Mouse (Mus musculus): ENCODE results near the gene Tbata. TPM values are rescaled to one million over a fixed set of nuclear protein-coding genes. Genes with fewer than 3 reads are reported as not detected.

Gene Tbata
- polyA plus RNA-seq, 1 experiment from 2014 or later: 0.67 TPM

DNA sequence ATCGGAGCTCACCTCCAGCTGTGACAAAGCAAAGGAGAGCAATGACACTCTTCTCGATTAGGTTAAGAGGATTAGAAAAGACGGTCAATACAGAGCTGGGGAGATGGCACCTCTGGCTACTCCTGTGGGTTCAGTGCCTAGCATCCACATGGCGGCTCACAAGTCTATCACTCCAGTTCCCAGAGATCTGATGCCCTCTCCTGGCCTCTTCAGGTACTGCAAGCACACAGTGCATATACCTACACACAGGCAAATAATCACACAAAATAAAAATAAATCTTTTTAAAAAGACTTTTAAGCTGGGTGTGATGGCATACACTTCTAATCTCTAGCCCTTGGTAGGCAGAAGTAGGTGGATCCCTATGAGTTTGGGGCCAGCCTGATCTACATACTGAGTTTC is 47.6 kb downstream of the Tbata start:
- Histone ChIP-seq H3K27ac (no peak overlapping the region), H3K9me3 (peaks cover 5% of the 10 kb centered on the region; the same call in 1 of the 2 replicates), H3K36me3 (no peaks in the 10 kb centered on the region), H3K4me1 (no peaks in the 10 kb centered on the region), H3K4me3 (no peak overlapping the region), H3K9ac (no peak overlapping the region), H3K4me2 (replicated peaks) (no peak overlapping the region), H3K27me3 (replicated peaks) (no peaks in the 10 kb centered on the region)
- WGBS: 94% methylated on average over 4 of the region's 4 CpGs
- no peak for ATAC-seq (ENCODE audit: low FRiP score, low read depth)

DNA sequence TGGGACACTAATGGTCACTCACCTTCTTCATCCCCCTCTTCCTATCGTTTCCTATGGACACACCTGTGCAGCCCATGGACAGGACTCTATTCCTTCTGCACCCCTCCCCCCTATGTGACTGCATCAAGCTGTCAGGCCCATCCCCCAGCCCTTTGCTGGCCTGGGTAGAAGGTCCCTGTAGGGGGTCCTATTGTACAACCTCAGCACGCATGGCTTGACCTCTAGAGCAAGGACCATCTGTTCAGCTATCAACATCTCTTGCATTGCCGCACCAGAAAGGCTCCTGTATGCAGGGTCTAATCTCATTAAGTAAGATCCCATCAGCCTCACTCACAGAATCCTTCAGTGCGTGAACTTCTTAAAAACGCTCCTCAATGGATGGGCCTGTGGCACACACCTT is 53.9 kb downstream of the Tbata start:
- no peak for ATAC-seq (ENCODE audit: low FRiP score, low read depth)
- no peaks in the 10 kb centered on the region for H3K36me3 ChIP-seq
- 69% methylated on average over 5 of the region's 5 CpGs for WGBS
- H3K4me1 ChIP-seq: no peaks in the 10 kb centered on the region
- no peak overlapping the region for H3K27ac ChIP-seq
- no peaks in the 10 kb centered on the region for H3K9me3 ChIP-seq
- H3K4me2 ChIP-seq (replicated peaks): no peak overlapping the region
- H3K4me3 ChIP-seq: no peak overlapping the region
- H3K27me3 ChIP-seq (replicated peaks): no peaks in the 10 kb centered on the region
- H3K9ac ChIP-seq: no peak overlapping the region

DNA sequence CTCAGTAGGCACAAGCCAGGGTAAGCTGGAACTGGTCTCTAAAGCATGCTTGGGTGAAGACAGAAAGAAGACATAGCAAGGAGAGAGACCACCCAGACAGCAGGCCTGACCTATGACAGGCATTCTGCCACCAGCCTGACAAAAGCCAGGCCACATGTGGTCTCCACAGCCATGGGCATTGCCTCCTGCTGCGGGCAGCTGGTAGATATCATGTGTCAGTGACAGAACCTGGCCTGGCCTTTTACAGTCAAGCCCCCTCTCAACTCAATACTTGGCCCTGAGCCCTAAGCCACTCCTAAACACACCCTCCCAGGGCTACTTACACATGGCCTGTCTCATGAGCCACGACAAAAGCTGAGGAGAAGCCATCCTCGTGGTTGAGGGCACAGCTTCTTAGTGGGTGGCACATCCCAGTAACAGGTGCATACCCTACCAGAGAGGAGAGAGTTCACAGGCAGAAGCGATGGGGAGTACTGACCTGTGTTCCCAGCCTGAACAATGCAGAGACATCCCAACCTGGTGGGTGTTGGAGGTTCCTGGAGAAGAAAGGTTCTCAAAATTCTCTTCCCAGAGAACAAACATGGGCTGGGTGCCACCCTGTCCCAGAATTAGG is 55.1 kb downstream of the Tbata start:
- Histone ChIP-seq H3K27me3 (replicated peaks) (no peaks in the 10 kb centered on the region), H3K27ac (no peak overlapping the region), H3K4me3 (no peak overlapping the region), H3K4me2 (replicated peaks) (no peak overlapping the region), H3K9ac (no peak overlapping the region), H3K4me1 (no peaks in the 10 kb centered on the region), H3K9me3 (no peaks in the 10 kb centered on the region), H3K36me3 (no peaks in the 10 kb centered on the region)
- 63% methylated on average over 4 of the region's 4 CpGs for WGBS
- no peak for ATAC-seq (ENCODE audit: low FRiP score, low read depth)

DNA sequence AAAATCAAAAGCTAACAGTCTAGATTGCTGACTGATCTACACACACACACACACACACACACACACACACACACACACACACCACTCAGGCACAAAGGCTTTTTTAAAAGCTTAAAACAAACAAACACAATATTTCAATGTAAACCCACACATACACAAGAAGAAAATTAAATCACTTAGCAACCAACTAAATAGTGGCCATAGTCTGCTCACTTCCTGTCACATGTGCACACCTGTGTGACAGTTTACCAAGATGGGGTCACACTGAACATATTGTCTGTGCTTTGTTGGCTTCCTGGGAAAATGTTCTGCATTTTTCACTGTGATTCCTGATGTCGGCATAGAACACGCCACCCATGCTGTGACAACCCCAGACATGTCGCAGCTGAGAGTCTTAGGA is 60.0 kb downstream of the Tbata start:
- Histone ChIP-seq H3K4me2 (replicated peaks) (no peak overlapping the region), H3K4me1 (no peaks in the 10 kb centered on the region), H3K27me3 (replicated peaks) (no peaks in the 10 kb centered on the region), H3K9me3 (no peaks in the 10 kb centered on the region), H3K36me3 (no peaks in the 10 kb centered on the region), H3K9ac (no peak overlapping the region), H3K27ac (no peak overlapping the region), H3K4me3 (no peak overlapping the region)
- WGBS: 83% methylated on average over 3 of the region's 3 CpGs
- no peak for ATAC-seq (ENCODE audit: low FRiP score, low read depth)

DNA sequence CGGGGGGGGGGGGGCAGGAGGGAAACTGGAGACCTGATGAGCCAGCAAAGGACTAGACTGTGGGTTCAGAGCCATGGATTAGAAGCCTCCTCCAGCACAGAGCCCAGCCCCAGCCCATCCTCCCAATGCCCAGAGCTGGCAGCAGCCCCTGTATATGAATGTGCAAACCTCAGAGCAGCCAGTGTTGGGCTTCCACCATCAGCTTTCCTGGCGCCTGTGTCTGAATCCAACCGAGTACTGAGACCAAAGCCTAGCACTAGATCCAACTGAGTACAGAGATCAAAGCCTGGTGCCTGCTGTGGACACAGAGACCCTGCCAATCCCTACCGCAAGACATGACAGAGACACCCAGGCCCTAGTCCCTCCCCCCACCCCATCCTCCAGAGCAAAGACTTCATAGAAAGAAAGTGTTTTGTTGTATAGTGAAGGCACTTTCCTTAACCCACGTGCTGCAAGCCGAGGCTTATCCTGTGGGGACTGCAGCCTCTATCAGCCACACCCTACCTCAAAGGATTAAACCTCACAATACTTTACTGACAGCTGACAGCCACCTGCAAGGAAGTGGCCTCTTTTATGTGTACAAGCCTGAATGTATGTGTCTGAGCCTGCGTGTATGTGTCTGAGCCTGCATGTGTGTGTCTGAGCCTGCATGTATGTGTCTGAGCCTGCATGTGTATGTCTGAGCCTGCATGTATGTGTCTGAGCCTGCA is 61.3 kb downstream of the Tbata start:
- 47% methylated on average over 7 of the region's 7 CpGs for WGBS

DNA sequence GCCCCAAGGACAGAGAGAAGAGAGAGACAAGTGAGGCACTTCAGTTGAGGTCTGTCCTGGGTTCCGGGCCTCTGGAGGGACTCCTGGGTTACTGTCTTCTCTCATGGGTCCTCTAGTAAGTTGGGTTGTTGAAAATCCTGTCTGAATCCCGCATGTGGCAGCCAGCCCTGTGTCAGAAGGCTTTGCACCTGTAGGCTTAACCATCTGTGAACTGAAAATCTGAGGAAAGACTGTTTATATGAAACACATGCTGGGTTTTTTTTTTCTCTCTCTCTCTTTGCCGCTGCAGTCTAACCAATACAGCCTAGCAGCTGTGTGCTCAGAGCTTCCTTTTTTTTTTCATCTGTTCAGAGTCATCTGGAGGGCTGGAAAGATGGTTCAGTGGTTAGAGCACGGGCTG is 62.6 kb downstream of the Tbata start:
- H3K4me2 ChIP-seq (replicated peaks): no peak overlapping the region

More for the DNA sequence above, 61.3 kb downstream of the Tbata start:
- no peak for ATAC-seq (ENCODE audit: low FRiP score, low read depth)
- H3K9me3 ChIP-seq: no peaks in the 10 kb centered on the region
- H3K4me1 ChIP-seq: no peaks in the 10 kb centered on the region
- H3K4me2 ChIP-seq (replicated peaks): no peak overlapping the region
- no peak overlapping the region for H3K9ac ChIP-seq
- no peaks in the 10 kb centered on the region for H3K36me3 ChIP-seq
- no peak overlapping the region for H3K4me3 ChIP-seq
- H3K27me3 ChIP-seq (replicated peaks): no peaks in the 10 kb centered on the region
- H3K27ac ChIP-seq: no peak overlapping the region

DNA sequence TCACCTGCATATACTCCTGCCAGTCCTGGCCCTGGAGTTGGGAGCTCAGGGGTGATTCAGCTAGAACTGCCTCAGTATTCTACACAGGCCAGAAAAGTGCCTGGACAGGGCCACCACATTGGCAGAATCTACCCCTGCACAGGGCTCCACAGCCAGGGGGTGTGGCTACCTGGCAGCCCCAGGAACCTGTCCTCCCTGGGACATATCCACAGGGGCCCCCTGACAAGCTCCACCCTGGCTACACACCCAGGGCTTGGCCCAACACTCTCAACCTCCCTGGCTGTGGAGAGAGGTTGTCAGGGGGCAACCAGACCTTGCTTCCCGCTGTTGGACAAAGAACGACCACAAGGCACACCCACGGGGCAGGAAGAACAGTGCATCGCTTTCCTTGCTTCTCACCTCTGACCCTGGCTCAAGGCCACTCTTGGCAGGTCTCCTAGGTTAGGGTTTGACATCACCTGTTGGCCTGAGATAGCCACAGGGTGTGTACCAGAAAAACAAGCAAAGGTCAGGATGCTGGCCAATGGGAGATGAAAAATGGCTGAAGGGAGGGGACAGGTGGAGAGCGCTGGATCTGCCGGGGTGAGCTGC is 64.0 kb downstream of the Tbata start:
- ATAC-seq (ENCODE audit: low FRiP score, low read depth): no peak
- WGBS: 90% methylated on average over 6 of the region's 6 CpGs
- 0 out of 2 replicates have a peak, but pooled peaks cover 5% of the 10 kb centered on the region for H3K9me3 ChIP-seq
- no peaks in the 10 kb centered on the region for H3K36me3 ChIP-seq
- no peak overlapping the region for H3K4me3 ChIP-seq
- H3K4me2 ChIP-seq (replicated peaks): no peak overlapping the region
- no peaks in the 10 kb centered on the region for H3K4me1 ChIP-seq
- no peak overlapping the region for H3K9ac ChIP-seq
- no peaks in the 10 kb centered on the region for H3K27me3 ChIP-seq (replicated peaks)
- no peak overlapping the region for H3K27ac ChIP-seq

More for the DNA sequence above, 62.6 kb downstream of the Tbata start:
- H3K4me1 ChIP-seq: no peaks in the 10 kb centered on the region
- H3K27ac ChIP-seq: no peak overlapping the region
- no peak for ATAC-seq (ENCODE audit: low FRiP score, low read depth)
- no peaks in the 10 kb centered on the region for H3K27me3 ChIP-seq (replicated peaks)
- H3K36me3 ChIP-seq: no peaks in the 10 kb centered on the region
- no peak overlapping the region for H3K9ac ChIP-seq
- 85% methylated on average over 4 of the region's 4 CpGs for WGBS
- H3K4me3 ChIP-seq: no peak overlapping the region
- H3K9me3 ChIP-seq: 0 out of 2 replicates have a peak, but pooled peaks cover 5% of the 10 kb centered on the region

DNA sequence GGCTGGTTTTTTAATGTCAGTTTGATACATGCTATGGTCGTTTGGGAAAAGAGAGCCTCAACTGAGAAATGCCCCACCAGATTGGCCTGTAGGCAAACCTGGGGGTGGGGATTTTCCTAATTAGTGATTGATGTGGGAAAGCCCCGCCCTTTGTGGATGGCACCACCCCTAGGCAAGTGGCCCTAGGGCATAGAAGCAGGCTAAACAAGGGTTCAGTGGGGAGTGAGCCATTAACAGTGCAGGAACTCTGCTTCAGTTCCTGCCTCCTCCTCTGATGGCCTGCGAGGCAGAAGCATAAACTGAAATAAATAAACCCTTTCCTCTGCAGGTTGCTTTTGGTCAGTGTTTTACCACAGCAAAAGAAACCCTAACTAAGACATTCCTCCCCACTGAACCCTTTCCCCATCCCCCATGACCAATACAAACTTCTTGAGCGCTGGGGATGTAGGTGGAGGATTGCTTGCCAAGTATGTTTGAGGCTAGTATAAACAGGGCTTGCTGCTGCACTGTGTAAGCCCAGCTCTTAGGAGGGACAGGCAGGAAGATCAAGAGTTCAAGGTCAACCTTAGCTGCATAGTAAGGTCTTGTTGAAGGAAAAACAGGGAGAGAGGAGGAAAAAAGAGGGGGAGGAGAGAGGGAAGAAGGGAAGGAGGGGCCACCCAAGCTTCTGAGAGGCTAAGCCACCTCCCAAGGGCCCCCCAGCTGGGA is 65.1 kb downstream of the Tbata start:
- no peaks in the 10 kb centered on the region for H3K27me3 ChIP-seq (replicated peaks)
- H3K4me1 ChIP-seq: no peaks in the 10 kb centered on the region
- H3K27ac ChIP-seq: no peak overlapping the region
- 0 out of 2 replicates have a peak, but pooled peaks cover 5% of the 10 kb centered on the region for H3K9me3 ChIP-seq
- H3K4me3 ChIP-seq: no peak overlapping the region
- no peak for ATAC-seq (ENCODE audit: low FRiP score, low read depth)
- 56% methylated on average over 4 of the region's 4 CpGs for WGBS
- no peaks in the 10 kb centered on the region for H3K36me3 ChIP-seq
- no peak overlapping the region for H3K4me2 ChIP-seq (replicated peaks)
- H3K9ac ChIP-seq: no peak overlapping the region

DNA sequence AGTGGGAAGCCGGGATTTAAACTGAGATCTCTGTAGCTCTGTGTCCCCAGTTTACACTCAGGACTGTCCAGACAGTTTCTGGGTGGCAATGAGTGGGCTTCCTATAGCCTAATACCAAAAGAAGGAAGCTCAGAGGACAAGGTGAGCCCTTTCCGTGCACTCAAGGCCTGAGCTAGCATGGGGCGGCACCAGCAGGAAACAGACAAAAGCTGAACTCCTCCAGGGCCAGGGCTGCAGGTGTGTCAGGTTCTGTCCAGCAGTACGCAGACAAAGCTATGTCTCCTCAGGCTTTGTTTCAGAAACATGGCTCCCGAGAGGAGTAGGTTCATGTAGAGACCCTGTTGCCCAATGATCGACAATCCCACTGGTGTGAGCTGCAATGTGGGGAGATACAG is 65.6 kb downstream of the Tbata start:
- Histone ChIP-seq H3K4me3 (no peak overlapping the region), H3K27me3 (replicated peaks) (no peaks in the 10 kb centered on the region), H3K27ac (no peak overlapping the region), H3K36me3 (no peaks in the 10 kb centered on the region), H3K4me1 (no peaks in the 10 kb centered on the region), H3K9me3 (0 out of 2 replicates have a peak, but pooled peaks cover 5% of the 10 kb centered on the region), H3K4me2 (replicated peaks) (no peak overlapping the region), H3K9ac (no peak overlapping the region)
- no peak for ATAC-seq (ENCODE audit: low FRiP score, low read depth)
- WGBS: 78% methylated on average over 6 of the region's 6 CpGs

Small RNA genes lying within 50 kb of the gene (microRNA-seq; reads per million reads assigned to microRNA genes)
- not detected for gene Gm44308

Other genes starting within 250 kb of the Tbata start
- 27.2 and 27.6 TPM in 2 replicates for gene Pcbd1, start 82.6 kb upstream of the Tbata start, polyA plus RNA-seq (2016; fragmentation: Nextera tagmentation; extraction: Ambion mirVana)
- 79.9 and 84.8 TPM in 2 replicates for gene Sgpl1, start 24.3 kb upstream of the Tbata start, polyA plus RNA-seq (2016; fragmentation: Nextera tagmentation; extraction: Ambion mirVana)
- gene Adamts14, start 101.5 kb downstream of the Tbata start, polyA plus RNA-seq (2016; fragmentation: Nextera tagmentation; extraction: Ambion mirVana): 0.43 and 0.46 TPM in 2 replicates
- gene Prf1, start 125.9 kb downstream of the Tbata start, polyA plus RNA-seq (2016; fragmentation: Nextera tagmentation; extraction: Ambion mirVana): not detected in 2 replicates
- gene Pald1, start 211.6 kb downstream of the Tbata start, polyA plus RNA-seq (2016; fragmentation: Nextera tagmentation; extraction: Ambion mirVana): 32.8 and 34.8 TPM in 2 replicates
- gene Nodal, start 246.0 kb downstream of the Tbata start, polyA plus RNA-seq (2016; fragmentation: Nextera tagmentation; extraction: Ambion mirVana): 0.13 TPM in 1 of 2 replicates, not detected in the other

All from neural tube, embryonic 12.5 days (tissue).